Mouse (Mus musculus) liver, embryonic 14.5 days (tissue): Measurements from ENCODE around the gene Hist1h3h. TPM values are rescaled to one million over a fixed set of nuclear protein-coding genes. Genes with fewer than 3 reads are reported as not detected.
"Not testable (repeated sequence)": the region's sequence is repeated elsewhere in the genome, so short reads cannot be mapped to it uniquely, and the experiment has no call there.

Experiments
- ATAC-seq: fragments of 200-750 bp; cut with Nextera tagmentation; 2 replicates; pipeline ENCODE4 v1.8.0; 2017; ENCODE audit warnings: moderate number of reproducible peaks, mild to moderate bottlenecking, moderate library complexity; ENCODE audit not compliant: insufficient read depth
- DNase-seq, 3 experiments: peaks; one replicate each; pipeline ENCODE4 v3.0.0-alpha.2; 2012 to 2013; ENCODE audit warnings: low read depth in 3 of 3, low spot score in 3 of 3
- H3K27ac ChIP-seq: fragments of 300-500 bp; sonication (generic); 2 replicates; pipeline ENCODE4 v1.5.1; 2014; ENCODE audit warnings: moderate library complexity, mild to moderate bottlenecking, control low read depth, inconsistent platforms
- H3K27me3 ChIP-seq: fragments of 300-500 bp; sonication (generic); 2 replicates; pipeline ENCODE4 v1.6.1; 2014; ENCODE audit warnings: mild to moderate bottlenecking, low read length, moderate library complexity; ENCODE audit not compliant: control insufficient read depth, insufficient read depth
- H3K36me3 ChIP-seq: fragments of 300-500 bp; sonication (generic); replicated peaks from 2 replicates; pipeline ENCODE4 v1.6.1; 2014; ENCODE audit warnings: low read depth; ENCODE audit not compliant: control insufficient read depth, insufficient read depth
- H3K4me1 ChIP-seq, 2 experiments: fragments of 200-500 bp in 1 of 2; fragments of 300-500 bp in 1 of 2; sonication (generic) in 1 of 2; replicated peaks; 2 replicates each; pipeline ENCODE4 v1.6.1; 2012 to 2014; ENCODE audit warnings: antibody characterized with exemption in 1 of 2, inconsistent platforms in 1 of 2, low read length in 1 of 2; ENCODE audit not compliant: control insufficient read depth in 2 of 2, insufficient read depth in 2 of 2
- H3K4me2 ChIP-seq: fragments of 300-500 bp; sonication (generic); 2 replicates; pipeline ENCODE4 v1.6.1; 2014; ENCODE audit warnings: low read depth, mild to moderate bottlenecking, control low read depth, moderate library complexity
- H3K4me3 ChIP-seq, 2 experiments: fragments of 200-500 bp in 1 of 2; fragments of 300-500 bp in 1 of 2; sonication (generic) in 1 of 2; 2 replicates each; pipeline ENCODE4 v1.5.1; 2012 to 2014; ENCODE audit warnings: low read depth in 2 of 2, low read length in 2 of 2, mild to moderate bottlenecking in 2 of 2, control low read depth in 1 of 2, inconsistent platforms in 1 of 2, moderate library complexity in 1 of 2; ENCODE audit not compliant: insufficient read depth in 1 of 2
- H3K9ac ChIP-seq: fragments of 300-500 bp; sonication (generic); replicated peaks from 2 replicates; pipeline ENCODE4 v1.6.1; 2014; ENCODE audit warnings: mild to moderate bottlenecking, control low read depth, moderate library complexity
- H3K9me3 ChIP-seq: fragments of 300-500 bp; sonication (generic); 2 replicates; pipeline ENCODE4 v1.6.1; 2016; ENCODE audit warnings: low read length, mixed read lengths; ENCODE audit not compliant: control insufficient read depth
- CTCF ChIP-seq: IDR thresholded peaks from 2 replicates; pipeline ENCODE4 v1.5.1; 2016; ENCODE audit warnings: antibody characterized with exemption, low read depth, control low read depth
- EP300 ChIP-seq: IDR thresholded peaks from 2 replicates; pipeline ENCODE4 v1.6.1; 2016; ENCODE audit warnings: antibody characterized with exemption, low read depth
- WGBS: fragments of 180-500 bp; shearing (Covaris S2); extraction: QIAGEN DNeasy Blood & Tissue Kit; methylation state at CpG from one replicate; pipeline ENCODE4 v1.1.7; 2014; ENCODE audit not compliant: insufficient replicate concordance; 5-methylcytosine and 5-hydroxymethylcytosine counted together
- polyA plus RNA-seq, 2 experiments: library from polyadenylated mRNA; depleted of rRNA in 1 of 2; stranded (reverse) in 1 of 2; unstranded in 1 of 2; fragments of >200 nt; fragmentation: Nextera tagmentation in 1 of 2; extraction: Ambion mirVana in 1 of 2; gene quantifications; 2 replicates each; pipeline versions ENCODE4 v1.2.1 to v1.2.3; 2012 to 2014

The Hist1h3h gene
- polyA plus RNA-seq, 2 experiments = 7.9 to 31.3 TPM

DNA sequence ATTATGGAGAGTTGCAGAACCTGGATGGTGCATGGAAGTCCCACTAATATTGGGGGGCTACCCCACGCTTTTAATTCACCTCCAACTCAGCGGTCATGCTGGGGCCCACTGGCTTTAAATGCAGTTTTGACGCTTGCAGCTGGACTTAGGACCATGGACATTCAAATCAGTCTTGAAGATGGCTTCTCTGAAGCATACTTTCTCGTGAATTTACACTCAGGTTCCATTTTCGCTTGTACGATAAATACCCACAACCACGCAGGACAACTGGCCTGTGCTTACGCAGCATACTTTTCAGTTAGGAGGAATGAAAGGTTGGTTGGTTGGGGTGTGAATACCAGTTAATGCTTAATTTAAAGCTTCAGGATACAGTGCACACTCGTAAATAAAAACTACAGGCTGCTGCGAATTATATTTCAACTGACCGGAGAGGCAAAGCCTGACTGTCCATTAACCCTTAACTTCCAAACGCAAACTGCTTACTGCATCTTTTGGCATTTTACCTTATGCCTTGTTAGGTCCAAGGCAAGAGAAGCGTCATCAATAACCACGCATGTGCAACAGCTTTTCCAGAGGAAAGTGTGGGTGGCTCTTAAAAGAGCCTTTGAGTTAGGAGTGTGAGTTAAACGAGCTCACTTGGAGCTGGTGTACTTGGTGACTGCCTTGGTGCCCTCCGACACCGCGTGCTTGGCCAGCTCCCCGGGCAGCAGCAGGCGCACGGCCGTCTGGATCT is 2.2 kb upstream of the Hist1h3h start:
- Histone ChIP-seq H3K9me3 (no peaks in the 10 kb centered on the region), H3K36me3 (no peaks in the 10 kb centered on the region), H3K27me3 (no peaks in the 10 kb centered on the region), H3K4me1 (peaks cover 20 to 35% of the 10 kb centered on the region in 2 experiments), H3K4me2 (peak overlapping the region; percentile 99), H3K4me3 (peak overlapping the region; percentile 65 to 73), H3K27ac (peak overlapping the region; percentile 100), H3K9ac (peak overlapping the region; percentile 98)
- under 1% methylated on average over 22 of the region's 22 CpGs for WGBS
- peak; percentile 2; the same call in 1 of the 2 replicates for ATAC-seq
- TF ChIP-seq CTCF = no peak
- DNase-seq = peak in 2 of 3 experiments; percentile 56 to 65

DNA sequence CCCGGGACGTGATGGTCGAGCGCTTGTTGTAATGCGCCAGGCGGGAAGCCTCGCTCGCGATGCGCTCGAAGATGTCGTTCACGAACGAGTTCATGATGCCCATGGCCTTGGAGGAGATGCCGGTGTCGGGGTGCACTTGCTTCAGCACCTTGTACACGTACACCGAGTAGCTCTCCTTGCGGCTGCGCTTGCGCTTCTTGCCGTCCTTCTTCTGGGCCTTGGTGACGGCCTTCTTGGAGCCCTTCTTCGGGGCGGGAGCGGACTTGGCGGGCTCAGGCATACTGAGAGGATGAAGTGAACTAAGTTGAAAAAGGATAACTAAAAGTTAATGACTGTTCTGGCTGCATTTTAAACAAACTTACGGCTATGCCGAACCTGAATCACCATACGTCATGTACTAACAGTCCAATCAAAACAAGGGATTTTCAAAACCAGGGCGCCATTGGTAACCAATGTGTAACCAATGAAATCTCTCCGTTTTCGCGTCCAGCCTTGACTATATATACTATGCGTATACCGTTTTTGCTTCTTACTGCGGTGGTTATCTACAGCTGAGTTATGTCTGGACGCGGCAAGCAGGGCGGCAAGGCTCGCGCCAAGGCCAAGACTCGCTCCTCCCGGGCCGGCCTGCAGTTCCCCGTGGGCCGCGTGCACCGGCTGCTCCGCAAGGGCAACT is 1.5 kb upstream of the Hist1h3h start, which contains the start of the genes Hist1h2bl and Hist1h2ai:
Gene Hist1h2bl, minus strand, starts transcription at position 280 of the 676 bp plus-strand sequence.
Gene Hist1h2ai, plus strand, starts transcription at position 559 of the 676 bp plus-strand sequence.
- peak; percentile 71 for TF ChIP-seq EP300
- DNase-seq = peak; percentile 95 to 96 (median 96)
- peaks cover 20 to 34% of the 10 kb centered on the region in 2 experiments for H3K4me1 ChIP-seq
- H3K4me3 ChIP-seq = peak within 1 kb of the TSS; percentile 67 to 73
- H3K9me3 ChIP-seq, H3K27me3 ChIP-seq, H3K36me3 ChIP-seq: not testable (repeated sequence)
- H3K27ac ChIP-seq = peak within 1 kb of the TSS; percentile 100
- peak within 1 kb of the TSS; percentile 99 for H3K4me2 ChIP-seq
- WGBS = under 1% methylated on average over 23 of the region's 50 CpGs
- peak; percentile 81 for ATAC-seq
- H3K9ac ChIP-seq = peak within 1 kb of the TSS; percentile 98

DNA sequence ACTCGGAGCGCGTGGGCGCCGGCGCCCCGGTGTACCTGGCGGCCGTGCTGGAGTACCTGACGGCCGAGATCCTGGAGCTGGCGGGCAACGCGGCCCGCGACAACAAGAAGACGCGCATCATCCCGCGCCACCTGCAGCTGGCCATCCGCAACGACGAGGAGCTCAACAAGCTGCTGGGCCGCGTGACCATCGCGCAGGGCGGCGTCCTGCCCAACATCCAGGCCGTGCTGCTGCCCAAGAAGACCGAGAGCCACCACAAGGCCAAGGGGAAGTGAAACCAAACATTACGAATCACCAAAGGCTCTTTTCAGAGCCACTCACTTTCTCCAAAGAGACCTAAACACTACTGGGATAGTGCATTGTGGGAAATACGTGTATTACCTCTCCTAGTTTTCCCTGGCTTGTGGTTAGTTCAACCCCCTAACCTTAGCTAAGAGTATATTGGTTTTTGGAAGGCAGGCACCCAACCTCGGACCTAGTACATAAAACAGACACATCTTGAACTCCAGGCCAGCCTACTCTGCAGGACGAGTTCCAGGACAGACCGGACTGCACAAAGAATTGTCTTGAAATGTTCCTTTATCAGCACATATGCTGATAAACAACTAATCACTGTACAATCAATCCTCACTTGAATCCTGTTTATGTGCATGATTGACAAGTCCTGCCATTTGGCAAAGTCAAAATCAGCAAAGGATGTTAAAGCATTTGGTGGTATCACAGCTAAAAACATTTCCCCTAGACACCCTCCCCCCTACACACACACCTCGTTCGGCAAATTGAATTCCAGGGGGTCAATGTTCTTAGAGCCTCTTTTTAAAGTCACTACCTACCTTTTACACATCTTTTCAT is 693 bp upstream of the Hist1h3h start:
- not testable (repeated sequence) for H3K27me3 ChIP-seq
- peak overlapping the region; percentile 98 for H3K9ac ChIP-seq

GRCm38 (mm10) chr13:21718381-21719080 is 1.1 kb downstream of the Hist1h3h start:
- Histone ChIP-seq H3K27me3 (no peaks in the 10 kb centered on the region), H3K9me3 (no peaks in the 10 kb centered on the region), H3K9ac (peak overlapping the region; percentile 98), H3K36me3 (no peaks in the 10 kb centered on the region), H3K4me3 (peak overlapping the region; percentile 52 to 54), H3K4me2 (peak overlapping the region; percentile 80), H3K27ac (peak overlapping the region; percentile 97), H3K4me1 (peaks cover 17 to 29% of the 10 kb centered on the region in 2 experiments)
- 44% methylated on average over 4 of the region's 4 CpGs for WGBS
- DNase-seq (peak in 1 of 3 experiments; percentile 62), ATAC-seq (no peak)
- peak; percentile 4; the same call in 1 of the 2 replicates for TF ChIP-seq EP300
- no peak for TF ChIP-seq CTCF

More for the DNA sequence above, 693 bp upstream of the Hist1h3h start:
- under 1% methylated on average over 11 of the region's 38 CpGs for WGBS
- Histone ChIP-seq H3K4me2 (peak overlapping the region; percentile 99), H3K27ac (peak overlapping the region; percentile 100), H3K4me3 (peak overlapping the region; percentile 67 to 69), H3K4me1 (peaks cover 18 to 27% of the 10 kb centered on the region in 2 experiments)
- ATAC-seq (peak; percentile 13; the same call in 1 of the 2 replicates), DNase-seq (peak in 2 of 3 experiments; percentile 54 to 72)
- H3K36me3 ChIP-seq, H3K9me3 ChIP-seq: not testable (repeated sequence)

DNA sequence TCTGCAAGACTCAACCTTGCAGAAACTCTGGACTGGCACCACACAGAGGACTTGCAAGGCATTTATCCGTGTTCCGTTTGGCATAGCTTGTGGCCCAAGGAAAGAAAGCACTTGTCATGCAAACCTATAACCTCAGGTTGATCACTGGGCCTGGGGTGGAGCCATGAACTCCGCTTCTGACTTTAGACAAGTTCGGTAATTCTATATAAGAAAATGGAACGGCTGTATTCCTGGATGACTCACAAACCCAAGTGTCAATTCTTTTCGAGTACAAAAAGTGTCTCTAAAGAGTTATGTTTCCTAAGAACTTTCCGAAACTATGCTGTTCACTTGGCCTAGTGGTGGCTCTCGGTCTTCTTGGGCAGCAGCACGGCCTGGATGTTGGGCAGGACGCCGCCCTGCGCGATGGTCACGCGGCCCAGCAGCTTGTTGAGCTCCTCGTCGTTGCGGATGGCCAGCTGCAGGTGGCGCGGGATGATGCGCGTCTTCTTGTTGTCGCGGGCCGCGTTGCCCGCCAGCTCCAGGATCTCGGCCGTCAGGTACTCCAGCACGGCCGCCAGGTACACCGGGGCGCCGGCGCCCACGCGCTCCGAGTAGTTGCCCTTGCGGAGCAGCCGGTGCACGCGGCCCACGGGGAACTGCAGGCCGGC is 3.8 kb downstream of the Hist1h3h start:
- not testable (repeated sequence) for H3K9me3 ChIP-seq, H3K36me3 ChIP-seq, DNase-seq, H3K27me3 ChIP-seq
- ATAC-seq = peak; percentile 9; the same call in 1 of the 2 replicates
- Histone ChIP-seq H3K4me3 (peak overlapping the region; percentile 52 to 55), H3K9ac (peak overlapping the region; percentile 95), H3K4me1 (peaks cover 11 to 18% of the 10 kb centered on the region in 2 experiments), H3K27ac (peak overlapping the region; percentile 98), H3K4me2 (peak overlapping the region; percentile 80)
- under 1% methylated on average over 20 of the region's 44 CpGs for whole genome bisulfite sequencing
